Mouse (Mus musculus): ENCODE data around the gene Wwp2.

DNA sequence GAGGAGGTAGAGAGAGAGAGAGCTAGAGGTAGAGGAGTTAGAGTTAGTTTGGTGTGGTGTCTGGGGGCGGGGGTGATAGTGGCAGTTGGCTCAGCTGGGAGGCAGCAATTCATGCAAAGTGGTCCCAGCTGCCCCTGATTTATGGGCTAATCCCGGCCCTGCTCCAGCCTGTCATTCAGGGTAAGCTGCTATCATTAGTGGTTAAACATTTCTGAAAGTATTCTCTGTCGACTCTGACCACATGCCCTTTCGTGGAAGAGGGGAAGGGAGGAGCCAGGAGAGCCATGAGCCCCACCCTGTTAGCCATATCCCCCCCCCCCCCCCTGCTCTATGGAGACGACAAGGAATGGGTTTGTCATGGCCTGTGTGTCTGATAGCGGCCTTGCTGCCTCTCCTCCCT, 67.2 kb downstream of the Wwp2 start:
- TF ChIP-seq CTCF (IDR thresholded peaks at IDR 0.05; ENCODE audit: insufficient read depth, low read depth, low read length) (no peak), POLR2A (IDR thresholded peaks at IDR 0.05; ENCODE audit: insufficient read depth, low read depth, low read length) (no peak)
